Mouse (Mus musculus): Measurements from ENCODE around the gene Mgl2. TPM values are rescaled to one million over a fixed set of nuclear protein-coding genes. Genes with fewer than 3 reads are reported as not detected.
"Not testable (repeated sequence)": the region's sequence is repeated elsewhere in the genome, so short reads cannot be mapped to it uniquely, and the experiment has no call there.

The Mgl2 gene
- total RNA-seq, 2 experiments from 2014 or later, result 2.2 to 2.7 TPM

GRCm38 (mm10) chr11:70169471-70169870 lies 39.3 kb downstream of the Mgl2 start:
- intact Hi-C loops (cut with DNase I); DNase-seq: not testable (repeated sequence)

GRCm38 (mm10) chr11:70170291-70170690 lies 40.2 kb downstream of the Mgl2 start:
- DNase-seq, result no peak
- intact Hi-C loops (cut with DNase I), result no loop called here

- intact Hi-C loops (cut with DNase I), result no loop called here
- no peak for DNase-seq
These were observed 41.1 kb downstream of the Mgl2 start for GRCm38 (mm10) chr11:70171181-70171580.

GRCm38 (mm10) chr11:70171847-70172246 lies 41.7 kb downstream of the Mgl2 start:
- peak in 1 of 2 experiments; percentile 28 for DNase-seq

GRCm38 (mm10) chr11:70172298-70172697 lies 42.2 kb downstream of the Mgl2 start:
- no peak for DNase-seq
- intact Hi-C loops (cut with DNase I), result no loop called here

More at GRCm38 (mm10) chr11:70171847-70172246, 41.7 kb downstream of the Mgl2 start:
- intact Hi-C loops (cut with DNase I), result no loop called here

GRCm38 (mm10) chr11:70174491-70174890 lies 44.4 kb downstream of the Mgl2 start:
- intact Hi-C loops (cut with DNase I), result no loop called here

GRCm38 (mm10) chr11:70177647-70178046 lies 47.5 kb downstream of the Mgl2 start:
- no peak for DNase-seq
- intact Hi-C loops (cut with DNase I), result no loop called here

More at GRCm38 (mm10) chr11:70174491-70174890, 44.4 kb downstream of the Mgl2 start:
- no peak for DNase-seq

- no peak for DNase-seq
- intact Hi-C loops (cut with DNase I), result no loop called here
These were observed 48.2 kb downstream of the Mgl2 start for GRCm38 (mm10) chr11:70178311-70178710.

GRCm38 (mm10) chr11:70178756-70179155 lies 48.6 kb downstream of the Mgl2 start:
- no peak for DNase-seq
- intact Hi-C loops (cut with DNase I), result no loop called here

GRCm38 (mm10) chr11:70179401-70179800 lies 49.3 kb downstream of the Mgl2 start:
- peak; percentile 13 to 20 for DNase-seq
- intact Hi-C loops (cut with DNase I), result no loop called here

GRCm38 (mm10) chr11:70180496-70180895 lies 50.4 kb downstream of the Mgl2 start:
- intact Hi-C loops (cut with DNase I), result no loop called here
- DNase-seq, result no peak

- intact Hi-C loops (cut with DNase I), result no loop called here
- DNase-seq, result no peak
These were observed 55.0 kb downstream of the Mgl2 start for GRCm38 (mm10) chr11:70185120-70185519.

Other genes starting within 250 kb of the Mgl2 start
- gene Kctd11, start 248.9 kb upstream of the Mgl2 start, total RNA-seq (2021), result 1 to 10 TPM; 3.1 to 3.8 TPM
- gene Acap1, start 234.8 kb upstream of the Mgl2 start, total RNA-seq (2021), result 1 to 10 TPM; 2.3 to 6.8 TPM
- gene 2810408A11Rik, start 229.3 kb upstream of the Mgl2 start, total RNA-seq (2021), result 1 to 10 TPM in 1 of 2 experiments, under 1 TPM in 1; 0.95 to 1.1 TPM
- gene Neurl4, start 229.3 kb upstream of the Mgl2 start, total RNA-seq (2021), result 10 to 100 TPM; 43.5 to 45.8 TPM
- 10 to 100 TPM; 28.8 to 30.6 TPM for gene Gps2, start 216.4 kb upstream of the Mgl2 start, total RNA-seq (2021)
- 100 to 1,000 TPM; 434 to 455 TPM for gene Eif5a, start 208.4 kb upstream of the Mgl2 start, total RNA-seq (2021)
- 10 to 100 TPM; 14.4 to 21.8 TPM for gene Ybx2, start 194.5 kb upstream of the Mgl2 start, total RNA-seq (2021)
- 100 to 1,000 TPM; 206 to 234 TPM for gene Slc2a4, start 182.1 kb upstream of the Mgl2 start, total RNA-seq (2021)
- under 1 TPM in 1 of 2 experiments, not detected in 1; 0.48 TPM for gene Cldn7, start 165.6 kb upstream of the Mgl2 start, total RNA-seq (2021)
- gene Ctdnep1, start 149.2 kb upstream of the Mgl2 start, total RNA-seq (2021), result 100 to 1,000 TPM; 143 to 147 TPM
- gene Elp5, start 147.8 kb upstream of the Mgl2 start, total RNA-seq (2021), result 10 to 100 TPM; 52.4 to 59.0 TPM
- 100 to 1,000 TPM; 249 to 257 TPM for gene Gabarap, start 139.2 kb upstream of the Mgl2 start, total RNA-seq (2021)
- 10 to 100 TPM; 27.4 to 31.5 TPM for gene Phf23, start 134.6 kb upstream of the Mgl2 start, total RNA-seq (2021)
- 1 to 10 TPM; 7.2 to 9.2 TPM for gene Dvl2, start 129.7 kb upstream of the Mgl2 start, total RNA-seq (2021)
- 1,000 to 10,000 TPM; 1,350 to 1,353 TPM for gene Acadvl, start 114.9 kb upstream of the Mgl2 start, total RNA-seq (2021)
- 10 to 100 TPM; 10.4 to 11.2 TPM for gene Dlg4, start 113.4 kb upstream of the Mgl2 start, total RNA-seq (2021)
- gene Asgr1, start 76.2 kb upstream of the Mgl2 start, total RNA-seq (2021), result not detected
- under 1 TPM in 1 of 2 experiments, not detected in 1; 0.45 TPM for gene Asgr2, start 37.7 kb upstream of the Mgl2 start, total RNA-seq (2021)
- 1 to 10 TPM; 1.7 to 2.2 TPM for gene Clec10a, start 25.9 kb downstream of the Mgl2 start, total RNA-seq (2021)
- gene Slc16a11, start 82.4 kb downstream of the Mgl2 start, total RNA-seq (2021), result under 1 TPM; 0.76 to 0.90 TPM
- 1 to 10 TPM; 4.2 to 5.8 TPM for gene Slc16a13, start 90.7 kb downstream of the Mgl2 start, total RNA-seq (2021)
- gene Bcl6b, start 99.5 kb downstream of the Mgl2 start, total RNA-seq (2021), result 10 to 100 TPM; 26.1 to 32.5 TPM
- gene 0610010K14Rik, start 107.6 kb downstream of the Mgl2 start, total RNA-seq (2021), result 10 to 100 TPM; 34.7 to 38.4 TPM
- gene Gm21988, start 109.5 kb downstream of the Mgl2 start, total RNA-seq (2021), result 1 to 10 TPM; 3.1 to 3.2 TPM
- 10 to 100 TPM; 89.0 to 96.3 TPM for gene Rnasek, start 109.5 kb downstream of the Mgl2 start, total RNA-seq (2021)
- gene Alox12, start 125.0 kb downstream of the Mgl2 start, total RNA-seq (2021), result 1 to 10 TPM; 2.7 to 3.1 TPM
- gene Alox12e, start 192.3 kb downstream of the Mgl2 start, total RNA-seq (2021), result under 1 TPM; 0.14 to 0.44 TPM
- 1 to 10 TPM; 5.2 to 8.1 TPM for gene Alox15, start 221.7 kb downstream of the Mgl2 start, total RNA-seq (2021)